Mouse (Mus musculus): ENCODE results near the gene Rap1b.

DNA sequence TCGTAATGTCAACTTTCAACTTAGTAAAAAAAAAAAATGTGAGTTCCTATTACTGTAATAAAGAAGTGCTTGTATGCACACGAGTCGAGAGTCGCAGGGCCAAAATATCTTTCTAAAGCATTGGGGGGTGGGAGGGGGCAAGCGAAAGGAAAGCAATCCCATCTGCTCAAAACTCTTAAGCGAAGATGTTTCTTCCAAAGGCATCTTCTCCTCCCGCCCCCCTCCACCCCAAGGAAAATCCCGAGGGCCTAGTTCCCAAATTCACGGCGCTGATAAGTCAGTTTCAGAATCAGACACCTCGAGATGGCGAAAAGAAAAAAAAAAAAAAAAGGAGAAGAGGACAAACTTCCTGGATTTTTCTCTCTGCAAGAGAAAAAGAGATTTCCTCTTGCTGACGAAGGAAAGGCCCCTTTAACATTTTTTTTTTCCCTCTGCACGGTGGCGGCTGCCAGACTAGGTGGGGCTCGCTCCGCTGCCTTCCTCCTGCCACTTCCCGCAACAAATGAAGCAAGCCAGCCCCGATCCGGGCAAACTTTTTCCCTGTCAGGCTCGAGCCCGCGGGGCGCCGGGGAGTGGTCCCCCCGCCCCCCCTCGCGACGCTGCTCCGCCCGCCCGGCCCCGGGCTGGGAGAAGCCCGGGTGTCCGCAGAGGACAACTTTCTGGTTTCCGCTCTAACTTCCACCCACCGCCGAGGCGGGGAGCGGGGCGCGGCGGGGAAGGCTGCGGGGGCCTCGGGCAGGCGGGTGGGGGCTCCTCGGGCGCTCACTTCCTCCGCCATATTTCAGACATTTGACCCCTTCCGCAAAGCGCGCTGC, 846 bp downstream of the Rap1b start:
- TF ChIP-seq CTCF (IDR thresholded peaks at IDR 0.05; ENCODE audit: borderline replicate concordance, extremely low read depth, insufficient read depth, insufficient read length): no peak
- TF ChIP-seq POLR2A (IDR thresholded peaks at IDR 0.05; ENCODE audit: borderline replicate concordance, extremely low read depth, insufficient read depth, insufficient read length, poor library complexity, severe bottlenecking): no peak
